8 mouse cellular contexts compared by ENCODE assay signal in genomic region chrX:99455581-99455980, GRCm38 (mm10). TPM values are rescaled to one million over a fixed set of nuclear protein-coding genes. Genes with fewer than 3 reads are reported as not detected.
DNase-seq lines count a peak whose midpoint lies in the region; ATAC-seq lines count a peak whose summit lies in the region.
"Had no signal": no experiment of that assay in that cellular context is flagged by ENCODE, and none has a peak within 500 bp of the region (broad histone marks: within the 10 kb centered on the region; RNA-seq: fewer than 3 reads in every experiment).

No protein-coding gene starts in this region.

- peak; percentile 75 for DNase-seq in R1 (ENCODE audit: low read depth, low spot score)
- DNase-seq in embryo, embryonic 10 days (ENCODE audit: low spot score), result peak; percentile 81
- DNase-seq in hindbrain, embryonic 11.5 days (ENCODE audit: low spot score), result peak; percentile 80
- no peak for DNase-seq in urinary bladder, postnatal 36 days (ENCODE audit: low spot score in 2 of 2)
- no peak for DNase-seq in cerebellum, adult 18-20 months
- no peak for DNase-seq in adrenal gland, adult 2 months

- no peak overlapping the region for H3K4me3 ChIP-seq in hindbrain, embryonic 11.5 days (ENCODE audit: low read depth, low read length)
- H3K4me3 ChIP-seq in midbrain, embryonic 15.5 days, result no peak overlapping the region
- H3K4me3 ChIP-seq: heart, embryonic 15.5 days had no signal

- H3K27ac ChIP-seq in hindbrain, embryonic 11.5 days (ENCODE audit: low read depth, low read length), result peak overlapping the region; percentile 64
- H3K27ac ChIP-seq in midbrain, embryonic 15.5 days, result peak overlapping the region; percentile 44; the same call in 1 of the 2 replicates
- H3K27ac ChIP-seq: heart, embryonic 15.5 days had no signal

- H3K9ac ChIP-seq in hindbrain, embryonic 11.5 days (ENCODE audit: low read depth, low read length), result no peak overlapping the region
- H3K9ac ChIP-seq in midbrain, embryonic 15.5 days, result no peak overlapping the region
- H3K9ac ChIP-seq: heart, embryonic 15.5 days had no signal

- ATAC-seq in hindbrain, embryonic 11.5 days (ENCODE audit: low FRiP score), result peak; percentile 80
- peak; percentile 72 for ATAC-seq in midbrain, embryonic 15.5 days (replicated peaks)

- peak overlapping the region; percentile 28 for H3K4me2 ChIP-seq in hindbrain, embryonic 11.5 days (replicated peaks; ENCODE audit: low read depth, low read length)
- H3K4me2 ChIP-seq in midbrain, embryonic 15.5 days, result no peak overlapping the region
- H3K4me2 ChIP-seq: heart, embryonic 15.5 days had no signal

- 14% methylated on average over 5 of the region's 5 CpGs for WGBS in hindbrain, embryonic 11.5 days
- 16% methylated on average over 5 of the region's 5 CpGs for WGBS in midbrain, embryonic 15.5 days

- no peaks in the 10 kb centered on the region for H3K9me3 ChIP-seq in hindbrain, embryonic 11.5 days (ENCODE audit: control insufficient read depth, low read length)
- H3K9me3 ChIP-seq in midbrain, embryonic 15.5 days, result no peaks in the 10 kb centered on the region
- H3K9me3 ChIP-seq: heart, embryonic 15.5 days had no signal

- no peaks in the 10 kb centered on the region for H3K36me3 ChIP-seq in hindbrain, embryonic 11.5 days (ENCODE audit: control insufficient read depth, insufficient read depth, low read length)
- no peaks in the 10 kb centered on the region for H3K36me3 ChIP-seq in midbrain, embryonic 15.5 days (replicated peaks)
- H3K36me3 ChIP-seq: heart, embryonic 15.5 days had no signal

- H3K27me3 ChIP-seq in hindbrain, embryonic 11.5 days (ENCODE audit: control insufficient read depth, insufficient read depth, low read length), result peaks cover 8% of the 10 kb centered on the region; the same call in 1 of the 2 replicates
- peaks cover 10% of the 10 kb centered on the region for H3K27me3 ChIP-seq in midbrain, embryonic 15.5 days (replicated peaks)

- peaks cover 3% of the 10 kb centered on the region for H3K4me1 ChIP-seq in hindbrain, embryonic 11.5 days (replicated peaks; ENCODE audit: control insufficient read depth, insufficient read depth, low read length)
- peaks cover 23% of the 10 kb centered on the region for H3K4me1 ChIP-seq in midbrain, embryonic 15.5 days

RNA-seq across cellular contexts. Expression of gene Pja1, which starts 15.5 kb away (rescaled TPM):
- 194 and 218 TPM in 2 replicates for polyA plus RNA-seq in hindbrain, embryonic 11.5 days (2014; fragmentation: Nextera tagmentation; extraction: Ambion mirVana)
- 374 and 387 TPM in 2 replicates for polyA plus RNA-seq in midbrain, embryonic 15.5 days (2015; fragmentation: Nextera tagmentation; extraction: Ambion mirVana)
- total RNA-seq in adrenal gland, adult 2 months (2021), result 100 to 1,000 TPM; 122 to 143 TPM
- polyA plus RNA-seq in adrenal gland, adult 2 months (2012; rRNA removed), result 52.0 and 53.9 TPM in 2 replicates

Comparison
In these comparisons a context has a peak if more than half of its experiments do, and no peak if none do; other contexts are left out.
1. DNase-seq: peak in R1 (single experiment), embryo, embryonic 10 days (single experiment) and hindbrain, embryonic 11.5 days (single experiment); none in urinary bladder, postnatal 36 days (0 of 2), cerebellum, adult 18-20 months (0 of 2) and adrenal gland, adult 2 months (single experiment).